Mouse (Mus musculus) forebrain, embryonic 13.5 days (tissue): ENCODE measurements at regions not wholly inside any gene's neighbourhood (a gene's known extent, or its start where the extent isn't known, plus 50 kb on each side); places are given as distances from the start of the nearest gene placed in this dataset.
A peak's percentile ranks its signal among the peaks of the same experiment; 100 is the strongest.

Experiments used
- ATAC-seq: fragments of 200-750 bp; cut with Nextera tagmentation; 2 replicates; pipeline ENCODE4 v1.8.0; 2017
- H3K27ac ChIP-seq: fragments of 300-500 bp; sonication (generic); 2 replicates; pipeline ENCODE4 v1.5.1; 2015; ENCODE audit warnings: inconsistent platforms, mild to moderate bottlenecking, moderate library complexity
- H3K27me3 ChIP-seq: fragments of 300-500 bp; sonication (generic); 2 replicates; pipeline ENCODE4 v1.6.1; 2015; ENCODE audit warnings: mild to moderate bottlenecking, inconsistent platforms
- H3K36me3 ChIP-seq: fragments of 300-500 bp; sonication (generic); 2 replicates; pipeline ENCODE4 v1.6.1; 2015; ENCODE audit warnings: mild to moderate bottlenecking, inconsistent platforms; ENCODE audit not compliant: poor library complexity, severe bottlenecking
- H3K4me1 ChIP-seq: fragments of 300-500 bp; sonication (generic); 2 replicates; pipeline ENCODE4 v1.6.1; 2015; ENCODE audit warnings: inconsistent platforms
- H3K4me2 ChIP-seq: fragments of 300-500 bp; sonication (generic); 2 replicates; pipeline ENCODE4 v1.6.1; 2015; ENCODE audit warnings: inconsistent platforms, mild to moderate bottlenecking, moderate library complexity
- H3K4me3 ChIP-seq: fragments of 300-500 bp; sonication (generic); 2 replicates; pipeline ENCODE4 v1.5.1; 2015; ENCODE audit warnings: mild to moderate bottlenecking, inconsistent platforms
- H3K9ac ChIP-seq: fragments of 300-500 bp; sonication (generic); 2 replicates; pipeline ENCODE4 v1.6.1; 2015; ENCODE audit warnings: mild to moderate bottlenecking, inconsistent platforms
- H3K9me3 ChIP-seq: fragments of 300-500 bp; sonication (generic); replicated peaks from 2 replicates; pipeline ENCODE4 v1.6.1; 2016; ENCODE audit warnings: inconsistent platforms
- WGBS: fragments of 180-500 bp; shearing (Covaris S2); methylation state at CpG from one replicate; pipeline ENCODE4 v1.1.7; 2015; 5-methylcytosine and 5-hydroxymethylcytosine counted together

- Histone ChIP-seq H3K9me3 (no peaks in the 10 kb centered on the region), H3K36me3 (no peaks in the 10 kb centered on the region), H3K4me1 (peaks cover 26% of the 10 kb centered on the region), H3K4me3 (no peak overlapping the region), H3K9ac (no peak overlapping the region), H3K27ac (no peak overlapping the region), H3K4me2 (no peak overlapping the region), H3K27me3 (no peaks in the 10 kb centered on the region)
- WGBS = 56% methylated on average over 2 of the region's 2 CpGs
- peak; percentile 78 for ATAC-seq
These were observed 662.9 kb downstream of the Nr4a2 start for GRCm38 (mm10) chr2:56460625-56461590.

- H3K27ac ChIP-seq = no peak overlapping the region
- H3K9ac ChIP-seq = no peak overlapping the region
- H3K4me3 ChIP-seq = no peak overlapping the region
- H3K27me3 ChIP-seq = no peaks in the 10 kb centered on the region
- no peaks in the 10 kb centered on the region for H3K9me3 ChIP-seq
- 87% methylated on average over 5 of the region's 5 CpGs for WGBS
- H3K4me2 ChIP-seq = no peak overlapping the region
- no peaks in the 10 kb centered on the region for H3K36me3 ChIP-seq
- H3K4me1 ChIP-seq = peaks cover 34% of the 10 kb centered on the region
- no peak for ATAC-seq
These were observed 664.4 kb downstream of the Nr4a2 start for GRCm38 (mm10) chr2:56459430-56459829.

- H3K27ac ChIP-seq = no peak overlapping the region
- peak; percentile 69 for ATAC-seq
- no peaks in the 10 kb centered on the region for H3K9me3 ChIP-seq
- H3K36me3 ChIP-seq = no peaks in the 10 kb centered on the region
- no peaks in the 10 kb centered on the region for H3K27me3 ChIP-seq
- H3K4me3 ChIP-seq = no peak overlapping the region
- 7% methylated on average over 1 of the region's 1 CpGs for WGBS
- no peak overlapping the region for H3K4me2 ChIP-seq
- H3K9ac ChIP-seq = no peak overlapping the region
- peaks cover 37% of the 10 kb centered on the region for H3K4me1 ChIP-seq
These were observed 666.2 kb downstream of the Nr4a2 start for GRCm38 (mm10) chr2:56457594-56457993.

- no peak overlapping the region for H3K4me2 ChIP-seq
- no peak; the same call in 1 of the 2 replicates for ATAC-seq
- H3K36me3 ChIP-seq = no peaks in the 10 kb centered on the region
- H3K4me3 ChIP-seq = no peak overlapping the region
- no peak overlapping the region for H3K27ac ChIP-seq
- no peaks in the 10 kb centered on the region for H3K9me3 ChIP-seq
- H3K27me3 ChIP-seq = no peaks in the 10 kb centered on the region
- H3K9ac ChIP-seq = no peak overlapping the region
- peaks cover 37% of the 10 kb centered on the region for H3K4me1 ChIP-seq
- 64% methylated on average over 10 of the region's 10 CpGs for WGBS
These were observed 667.9 kb downstream of the Nr4a2 start for GRCm38 (mm10) chr2:56455856-56456395.

- WGBS = 10% methylated on average over 11 of the region's 11 CpGs
- peak; percentile 54 for ATAC-seq
- H3K4me3 ChIP-seq = peak overlapping the region; percentile 27
These were observed 669.2 kb downstream of the Nr4a2 start for GRCm38 (mm10) chr2:56454611-56455066.

GRCm38 (mm10) chr2:56440916-56441315 is 682.9 kb downstream of the Nr4a2 start:
- Histone ChIP-seq H3K4me2 (no peak overlapping the region), H3K4me1 (no peaks in the 10 kb centered on the region), H3K4me3 (no peak overlapping the region), H3K9me3 (no peaks in the 10 kb centered on the region), H3K27ac (no peak overlapping the region), H3K9ac (no peak overlapping the region), H3K27me3 (no peaks in the 10 kb centered on the region), H3K36me3 (no peaks in the 10 kb centered on the region)
- ATAC-seq = no peak
- 86% methylated on average over 10 of the region's 10 CpGs for WGBS

More at GRCm38 (mm10) chr2:56454611-56455066, 669.2 kb downstream of the Nr4a2 start:
- H3K9me3 ChIP-seq = no peaks in the 10 kb centered on the region
- H3K27me3 ChIP-seq = no peaks in the 10 kb centered on the region
- peak overlapping the region; percentile 41 for H3K9ac ChIP-seq
- H3K4me1 ChIP-seq = peaks cover 34% of the 10 kb centered on the region
- peak overlapping the region; percentile 54 for H3K4me2 ChIP-seq
- no peak overlapping the region for H3K27ac ChIP-seq
- no peaks in the 10 kb centered on the region for H3K36me3 ChIP-seq
